Mouse (Mus musculus): ENCODE results near the gene Siglecg. TPM values are rescaled to one million over a fixed set of nuclear protein-coding genes. Genes with fewer than 3 reads are reported as not detected.

Gene Siglecg
- total RNA-seq, 2 experiments from 2014 or later = 1.4 to 1.9 TPM

DNA sequence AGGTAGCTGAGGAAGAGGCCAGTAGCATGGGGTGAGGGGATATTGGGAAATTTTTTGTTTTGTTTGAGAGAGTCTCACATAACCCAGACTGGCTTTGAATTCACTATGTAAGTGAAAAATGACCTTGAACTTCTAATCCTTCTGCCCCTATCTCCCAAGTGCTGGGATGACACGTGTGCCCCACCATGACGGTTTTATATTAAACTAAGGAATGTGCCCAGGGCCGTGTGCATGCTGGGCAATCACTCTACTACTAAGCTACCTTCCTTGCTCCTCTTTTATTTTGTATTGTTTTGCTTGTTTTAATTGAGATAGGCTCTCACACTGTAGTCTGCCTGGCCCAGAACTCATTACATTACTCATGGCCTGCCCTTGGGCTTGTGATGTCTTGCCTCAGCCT is 33.1 kb downstream of the Siglecg start:
- no peak for DNase-seq

GRCm38 (mm10) chr7:43442684-43443083 is 34.7 kb downstream of the Siglecg start:
- DNase-seq = peak; percentile 1

DNA sequence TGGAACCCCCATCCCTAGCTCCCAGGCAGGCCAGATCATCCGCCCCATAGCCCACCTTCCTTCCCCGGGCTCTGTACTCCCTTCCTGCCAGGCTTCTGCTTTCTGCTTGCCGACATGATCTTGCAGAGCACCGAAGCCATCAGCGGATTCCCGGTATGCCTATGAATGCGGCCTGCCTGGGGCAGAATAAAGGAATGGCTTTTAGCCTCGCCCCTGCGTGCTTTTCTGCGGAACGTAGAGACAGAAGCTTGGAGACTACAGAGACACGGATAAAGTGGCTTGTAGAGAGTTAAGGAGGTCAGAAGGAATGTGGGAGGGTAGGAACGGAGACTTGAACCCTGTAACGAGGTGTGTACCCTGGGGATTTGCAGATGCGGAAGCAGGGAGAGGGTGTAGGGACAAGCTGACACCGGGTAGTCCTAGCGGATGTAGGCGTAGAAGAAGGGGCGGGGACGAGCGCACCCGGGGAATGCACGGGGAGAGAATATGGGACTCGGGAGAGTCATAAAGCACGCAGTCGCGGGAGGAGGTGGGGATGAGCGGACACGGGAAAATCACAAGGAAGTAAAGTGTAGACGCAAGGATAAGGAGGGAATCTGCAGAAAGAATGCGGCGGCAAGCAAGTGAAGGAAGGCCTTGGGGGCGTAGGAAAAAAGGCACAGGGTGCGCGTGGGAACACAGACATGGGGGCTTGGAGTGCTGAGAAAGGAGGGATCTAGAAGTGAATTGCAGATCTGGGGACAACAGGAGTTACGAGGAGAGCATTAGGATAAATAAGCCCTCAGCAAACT is 35.3 kb downstream of the Siglecg start:
- DNase-seq = peak; percentile 89

DNA sequence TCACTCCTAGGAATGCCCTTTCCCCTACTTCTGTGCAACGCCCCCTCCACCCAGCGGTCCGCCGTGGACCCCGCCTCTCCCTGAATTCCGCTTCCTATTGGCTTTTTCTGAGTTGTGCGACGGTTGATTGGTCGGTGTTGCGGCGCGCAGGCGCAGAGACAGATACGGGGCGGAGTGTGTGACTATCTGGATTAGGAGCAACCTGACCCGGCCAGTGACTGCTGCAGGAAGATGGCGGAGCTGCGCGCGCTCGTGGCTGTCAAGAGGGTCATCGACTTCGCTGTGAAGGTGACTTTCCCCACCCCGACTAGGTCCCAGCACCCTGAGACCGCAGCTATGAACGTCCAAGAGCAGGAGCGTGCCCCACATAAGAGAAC is 35.9 kb downstream of the Siglecg start, which contains the start of the genes Etfb and Gm45233:
Gene Etfb (plus strand): TSS at position 167 of the 377 bp plus-strand sequence.
Gene Gm45233 (plus strand): TSS at position 212 of the 377 bp plus-strand sequence.
- DNase-seq = peak; percentile 95

- no peak for DNase-seq
Measured at GRCm38 (mm10) chr7:43447801-43448200, 39.8 kb downstream of the Siglecg start.

- DNase-seq = no peak
Measured at GRCm38 (mm10) chr7:43448246-43448645, 40.2 kb downstream of the Siglecg start.

DNA sequence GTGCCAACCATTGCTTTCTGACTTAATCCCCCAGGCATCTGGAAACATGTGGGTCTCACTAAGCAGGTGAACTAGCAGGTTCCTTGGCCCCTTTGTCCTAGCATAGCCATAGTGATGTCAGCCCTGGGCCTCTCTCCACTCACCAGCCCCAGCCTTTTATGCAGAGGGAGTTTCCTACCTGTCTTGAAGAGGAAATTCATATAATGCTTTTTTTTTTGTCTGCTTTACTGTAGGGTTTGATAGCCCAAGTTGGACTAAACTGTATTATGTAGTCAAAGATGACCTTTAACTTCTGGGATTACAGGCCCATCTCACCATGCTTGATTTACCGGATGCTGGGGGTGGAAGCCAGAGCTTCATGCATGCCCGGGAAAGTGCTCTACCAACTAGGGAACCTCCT is 41.8 kb downstream of the Siglecg start:
- no peak for DNase-seq

GRCm38 (mm10) chr7:43451726-43452125 is 43.7 kb downstream of the Siglecg start:
- no peak for DNase-seq

DNA sequence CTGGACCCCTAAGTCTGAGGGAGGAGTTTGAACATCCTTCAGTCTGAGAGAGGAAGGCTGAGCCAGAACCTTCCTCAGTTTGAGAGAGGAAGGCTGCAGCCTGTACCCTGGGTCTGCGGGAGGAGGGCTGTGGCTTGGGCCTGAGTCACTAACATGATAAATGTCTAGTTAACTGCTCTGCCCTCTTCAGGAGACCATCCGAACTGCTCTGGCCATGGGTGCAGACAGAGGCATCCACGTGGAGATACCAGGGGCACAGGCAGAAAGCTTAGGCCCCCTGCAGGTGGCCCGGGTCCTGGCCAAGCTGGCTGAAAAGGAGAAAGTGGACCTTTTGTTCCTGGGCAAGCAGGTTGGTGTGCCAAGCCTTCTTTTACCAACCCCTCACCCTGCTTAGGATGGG is 44.6 kb downstream of the Siglecg start:
- peak; percentile 58 for DNase-seq

DNA sequence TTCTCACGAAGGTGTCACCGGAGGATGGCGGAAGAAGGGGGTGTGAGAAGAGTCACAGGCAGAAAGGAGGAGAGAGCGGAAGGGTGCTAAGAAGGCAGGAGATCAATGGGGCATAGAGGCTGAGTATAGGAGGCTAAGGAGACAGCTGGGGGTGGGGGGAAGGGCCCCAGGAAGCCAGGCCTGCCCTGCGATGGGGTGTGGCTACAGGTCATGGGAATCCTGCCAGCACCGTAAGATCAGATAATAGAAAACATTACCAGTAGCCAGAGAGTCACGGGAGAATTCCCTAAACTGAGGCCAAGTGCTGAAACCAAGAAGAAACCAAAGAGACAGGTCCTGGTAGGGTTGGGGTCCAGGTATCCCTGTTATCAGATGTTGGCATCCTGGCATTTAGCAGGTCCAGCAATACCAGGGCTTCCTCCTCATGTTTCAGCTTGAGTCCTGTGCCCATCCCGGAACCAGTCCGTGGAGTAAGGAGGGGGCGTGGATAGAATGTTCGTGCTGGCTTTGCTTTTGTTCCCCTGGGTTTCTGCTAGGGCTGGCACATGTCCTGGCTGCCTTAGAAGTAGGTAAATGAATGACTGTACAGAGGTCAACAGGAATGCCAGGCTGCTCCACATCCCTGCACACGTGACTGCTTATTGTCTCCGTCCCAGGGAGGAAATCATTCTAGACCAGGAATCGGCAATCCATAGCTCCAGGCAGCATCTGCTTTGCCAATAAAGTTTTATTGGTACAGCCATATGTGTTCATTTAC is 45.8 kb downstream of the Siglecg start:
- DNase-seq = peak; percentile 58

DNA sequence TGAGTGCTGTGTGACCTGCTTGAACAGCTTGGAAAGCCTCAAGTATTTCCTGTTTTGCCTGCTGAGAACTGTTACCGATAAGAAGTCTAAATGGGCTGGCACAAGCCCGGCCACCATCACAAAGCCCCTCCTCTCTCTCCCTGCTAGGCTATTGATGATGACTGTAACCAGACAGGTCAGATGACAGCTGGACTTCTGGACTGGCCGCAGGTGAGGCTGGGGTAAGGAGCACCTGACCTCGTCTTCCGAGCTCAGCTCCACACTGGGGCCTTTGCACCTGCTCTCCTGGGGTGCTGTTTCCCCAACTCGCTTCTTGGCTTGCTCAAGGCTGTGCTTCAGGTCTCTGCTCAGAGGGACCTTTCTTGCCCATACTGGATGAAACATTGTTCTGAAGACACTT is 46.4 kb downstream of the Siglecg start:
- DNase-seq = no peak

- no peak for DNase-seq
Measured at GRCm38 (mm10) chr7:43462851-43463250, 54.8 kb downstream of the Siglecg start, which contains the start of gene Vsig10l. TSS of gene Vsig10l (plus strand) at chr7:43463151.

DNA sequence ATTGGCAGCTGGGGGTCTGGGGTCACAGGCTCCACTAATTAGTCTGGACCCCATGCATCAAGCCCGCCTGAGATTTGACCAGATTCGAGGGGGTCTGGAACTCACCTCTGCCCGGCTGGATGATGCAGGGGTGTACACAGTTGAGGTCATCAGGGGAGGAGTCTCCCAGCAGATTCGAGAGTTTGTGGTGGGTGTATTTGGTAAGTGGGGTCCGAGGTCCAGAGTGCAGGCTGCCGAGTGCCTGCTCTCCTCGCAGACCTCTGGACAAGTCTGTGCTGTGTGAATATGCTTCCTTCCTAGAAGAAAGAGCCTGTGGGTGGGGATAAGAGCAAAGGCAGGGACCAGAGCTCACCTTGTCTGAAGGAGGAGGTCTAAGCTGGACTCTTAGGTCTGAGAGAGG is 56.0 kb downstream of the Siglecg start:
- no peak for DNase-seq

DNA sequence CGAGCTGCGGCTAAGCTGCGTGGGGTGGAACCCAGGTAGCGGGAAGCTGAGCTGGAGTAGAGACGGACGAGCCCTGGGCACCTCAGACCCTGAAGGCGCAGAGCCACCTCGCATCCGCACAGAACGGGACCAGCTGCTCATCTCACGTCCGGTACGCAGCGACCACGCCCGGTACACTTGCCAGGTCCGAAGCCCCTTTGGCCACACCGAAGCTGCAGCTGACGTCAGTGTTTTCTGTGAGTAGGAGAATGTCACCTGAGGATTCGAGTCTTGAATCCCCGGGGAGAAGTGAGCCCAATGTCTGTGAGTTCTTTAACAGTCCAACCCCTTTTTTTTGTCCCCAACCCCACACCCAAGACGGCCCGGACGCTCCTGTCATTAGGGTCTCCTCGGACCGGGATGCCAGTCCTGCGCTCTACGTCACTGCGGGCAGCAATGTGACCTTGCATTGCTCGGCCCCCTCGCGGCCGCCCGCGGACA is 56.9 kb downstream of the Siglecg start:
- no peak for DNase-seq

GRCm38 (mm10) chr7:43465344-43466098 is 57.5 kb downstream of the Siglecg start:
- DNase-seq = peak; percentile 92

GRCm38 (mm10) chr7:43466099-43466694 is 58.2 kb downstream of the Siglecg start:
- peak; percentile 91 for DNase-seq

Small RNA genes lying within 50 kb of the gene (microRNA-seq; reads per million reads assigned to microRNA genes)
- 4.2 reads per million for gene Mir7051

Other genes with a start within 250 kb of the Siglecg start
- gene Zfp715, start 94.9 kb upstream of the Siglecg start, total RNA-seq (2021) = 10 to 100 TPM; 14.3 to 19.4 TPM
- under 1 TPM in 1 of 2 experiments, not detected in 1; 0.24 TPM for gene Siglecf, start 56.9 kb upstream of the Siglecg start, total RNA-seq (2021)
- gene Lim2, start 19.5 kb downstream of the Siglecg start, total RNA-seq (2021) = not detected
- gene Nkg7, start 28.9 kb downstream of the Siglecg start, total RNA-seq (2021) = 1 to 10 TPM; 1.3 to 2.1 TPM
- not detected for gene Cldnd2, start 32.6 kb downstream of the Siglecg start, total RNA-seq (2021)
- gene Etfb, start 35.9 kb downstream of the Siglecg start, total RNA-seq (2021) = 1,000 to 10,000 TPM; 1,536 to 1,703 TPM
- 1 to 10 TPM in 1 of 2 experiments, under 1 TPM in 1; 0.69 to 1.1 TPM for gene Gm45233, start 35.9 kb downstream of the Siglecg start, total RNA-seq (2021)
- gene Vsig10l, start 54.9 kb downstream of the Siglecg start, total RNA-seq (2021) = 1 to 10 TPM; 4.7 to 5.4 TPM
- gene Iglon5, start 81.9 kb downstream of the Siglecg start, total RNA-seq (2021) = 1 to 10 TPM; 1.3 to 2.4 TPM
- gene 4931406B18Rik, start 97.7 kb downstream of the Siglecg start, total RNA-seq (2021) = not detected
- gene Cd33, start 136.2 kb downstream of the Siglecg start, total RNA-seq (2021) = 1 to 10 TPM; 3.3 to 4.0 TPM
- gene Zfp658, start 154.1 kb downstream of the Siglecg start, total RNA-seq (2021) = 1 to 10 TPM; 1.9 to 2.5 TPM
- gene Zfp719, start 171.4 kb downstream of the Siglecg start, total RNA-seq (2021) = 10 to 100 TPM; 10.8 to 12.5 TPM
- gene Zfp819, start 199.0 kb downstream of the Siglecg start, total RNA-seq (2021) = under 1 TPM in 1 of 2 experiments, not detected in 1; 0.27 TPM
- gene Ceacam18, start 226.5 kb downstream of the Siglecg start, total RNA-seq (2021) = not detected